Mouse (Mus musculus): ENCODE data around the gene Tex13c2. TPM values are rescaled to one million over a fixed set of nuclear protein-coding genes. Genes with fewer than 3 reads are reported as not detected.
A peak's percentile ranks its signal among the peaks of the same experiment; 100 is the strongest.

Gene Tex13c2
- total and polyA plus RNA-seq, 3 experiments, result not detected

- Histone ChIP-seq H3K27me3 (replicated peaks) (no peaks in the 10 kb centered on the region), H3K79me2 (replicated peaks; ENCODE audit: control insufficient read depth, extremely low read depth, insufficient read depth, poor library complexity, severe bottlenecking) (no peaks in the 10 kb centered on the region), H3K4me3 (replicated peaks in 1 of 3; ENCODE audit: low read depth in 2 of 3, low read length in 2 of 3, poor library complexity in 1 of 3) (peak overlapping the region in 1 of 3 experiments; percentile 46), H3K36me3 (replicated peaks in 1 of 2; ENCODE audit: control insufficient read depth in 1 of 2, insufficient read depth in 1 of 2, low read length in 1 of 2) (no peaks in the 10 kb centered on the region), H3K27ac (ENCODE audit: insufficient read depth, low read depth) (no peak overlapping the region), H3K4me2 (ENCODE audit: insufficient read depth, low read depth, poor library complexity, severe bottlenecking) (peak overlapping the region; percentile 67), H3K9me3 (replicated peaks; ENCODE audit: low read length) (no peaks in the 10 kb centered on the region), H3K4me1 (ENCODE audit: control insufficient read depth in 1 of 2, insufficient read depth in 2 of 2) (peaks cover 2 to 10% of the 10 kb centered on the region in 2 experiments; a peak in 2 of 4 replicates), H3K9ac (ENCODE audit: insufficient read depth, low read depth) (peak overlapping the region; percentile 33; the same call in 1 of the 2 replicates)
- in situ Hi-C loops (cut with MboI; ENCODE audit: low pct_ligation_motif_present, low pct_unique_long_range_greater_than_20kb, low sequenced_read_pairs), result no loop called here
- dilution Hi-C loops (cut with MboI; ENCODE audit: extremely low pct_ligation_motif_present, extremely low pct_unique_long_range_greater_than_20kb, low sequenced_read_pairs), result no loop called here
- DNase-seq (ENCODE audit: extremely low read depth), result no peak
- no peak for TF ChIP-seq POLR2A (IDR thresholded peaks at IDR 0.05; ENCODE audit: low read depth, low read length)
- TF ChIP-seq POLR2AphosphoS2 (IDR thresholded peaks at IDR 0.05; ENCODE audit: low read depth, low read length), result no peak
- TF ChIP-seq UBTF (IDR thresholded peaks at IDR 0.05; ENCODE audit: low read depth, low read length), result no peak
- TF ChIP-seq ETS1 (conservative IDR thresholded peaks at IDR 0.05; ENCODE audit: low read depth, low read length), result no peak
- no peak for TF ChIP-seq CHD1 (IDR thresholded peaks at IDR 0.05; ENCODE audit: low read depth, low read length)
Measured at GRCm38 (mm10) chrX:42540030-42540755, 50.7 kb downstream of the Tex13c2 start.

DNA sequence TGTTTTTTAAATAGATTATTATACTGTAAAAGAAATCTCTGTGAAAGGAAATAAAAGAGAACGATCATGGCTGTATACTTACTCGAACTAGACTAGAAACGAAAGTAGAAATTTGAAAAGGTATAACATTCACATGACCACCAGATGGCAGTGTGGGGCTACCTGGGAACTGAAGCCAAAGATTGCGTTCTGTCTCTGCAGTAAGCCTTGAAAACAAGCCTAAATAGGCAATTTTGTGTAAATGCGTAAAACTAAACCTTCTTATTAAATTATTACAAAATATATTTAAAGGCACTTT is 51.2 kb downstream of the Tex13c2 start:
- TF ChIP-seq MXI1 (IDR thresholded peaks at IDR 0.05; ENCODE audit: low read depth, low read length) (no peak), CTCF (conservative IDR thresholded peaks at IDR 0.05 in 1 of 2, IDR thresholded peaks at IDR 0.05 in 1 of 2; ENCODE audit: low read depth in 2 of 2, low read length in 2 of 2) (peak; percentile 26 to 66; a peak in 3 of 4 replicates), SMC3 (IDR thresholded peaks at IDR 0.05; ENCODE audit: low read depth, low read length) (peak; percentile 43), RAD21 (IDR thresholded peaks at IDR 0.05; ENCODE audit: low read depth, low read length) (peak; percentile 63)
- Histone ChIP-seq H3K4me3 (replicated peaks in 1 of 3; ENCODE audit: low read depth in 2 of 3, low read length in 2 of 3, poor library complexity in 1 of 3) (peak overlapping the region in 1 of 3 experiments; percentile 46), H3K27me3 (replicated peaks) (no peaks in the 10 kb centered on the region), H3K4me1 (ENCODE audit: control insufficient read depth in 1 of 2, insufficient read depth in 2 of 2) (peaks cover 2 to 10% of the 10 kb centered on the region in 2 experiments; a peak in 2 of 4 replicates), H3K27ac (ENCODE audit: insufficient read depth, low read depth) (no peak overlapping the region), H3K4me2 (ENCODE audit: insufficient read depth, low read depth, poor library complexity, severe bottlenecking) (no peak overlapping the region), H3K79me2 (replicated peaks; ENCODE audit: control insufficient read depth, extremely low read depth, insufficient read depth, poor library complexity, severe bottlenecking) (no peaks in the 10 kb centered on the region), H3K9me3 (replicated peaks; ENCODE audit: low read length) (no peaks in the 10 kb centered on the region), H3K36me3 (replicated peaks in 1 of 2; ENCODE audit: control insufficient read depth in 1 of 2, insufficient read depth in 1 of 2, low read length in 1 of 2) (no peaks in the 10 kb centered on the region), H3K9ac (ENCODE audit: insufficient read depth, low read depth) (no peak overlapping the region; the same call in 1 of the 2 replicates)
- peak; percentile 71 for DNase-seq (ENCODE audit: extremely low read depth)
- in situ Hi-C loops (cut with MboI; ENCODE audit: low pct_ligation_motif_present, low pct_unique_long_range_greater_than_20kb, low sequenced_read_pairs) (no loop called here), dilution Hi-C loops (cut with MboI; ENCODE audit: extremely low pct_ligation_motif_present, extremely low pct_unique_long_range_greater_than_20kb, low sequenced_read_pairs) (no loop called here)

Other genes with a start within 250 kb of the Tex13c2 start
- gene Sh2d1a, start 12.8 kb downstream of the Tex13c2 start, total RNA-seq (2012; rRNA removed), result not detected in 2 replicates
- gene Sh2d1a, start 12.8 kb downstream of the Tex13c2 start, total RNA-seq (2014; rRNA removed), result not detected in 2 replicates
- not detected in 2 replicates for gene Sh2d1a, start 12.8 kb downstream of the Tex13c2 start, polyA plus RNA-seq (2012; ENCODE audit: insufficient read length, low read depth)